Mouse (Mus musculus) olfactory bulb, adult 2 months (tissue): ENCODE results near the gene Crispld2. TPM values are rescaled to one million over a fixed set of nuclear protein-coding genes. Genes with fewer than 3 reads are reported as not detected.

Experiments
- H3K27ac ChIP-seq: fragments of 200-500 bp; 2 replicates; pipeline ENCODE4 v1.5.1; 2012; ENCODE audit warnings: low read depth, low read length; ENCODE audit not compliant: insufficient read depth
- H3K4me1 ChIP-seq: fragments of 200-500 bp; 2 replicates; pipeline ENCODE4 v1.6.1; 2012; ENCODE audit warnings: low read length; ENCODE audit not compliant: control insufficient read depth, insufficient read depth
- H3K4me3 ChIP-seq: fragments of 200-500 bp; 2 replicates; pipeline ENCODE4 v1.5.1; 2012; ENCODE audit warnings: mild to moderate bottlenecking, low read depth, low read length, moderate library complexity; ENCODE audit not compliant: insufficient read depth
- CTCF ChIP-seq: fragments of 200-500 bp; IDR thresholded peaks from 2 replicates; pipeline ENCODE4 v1.5.1; 2012; ENCODE audit warnings: low read depth, mild to moderate bottlenecking, low read length, moderate library complexity; ENCODE audit not compliant: insufficient read depth
- POLR2A ChIP-seq: fragments of 200-500 bp; IDR thresholded peaks from 2 replicates; pipeline ENCODE4 v1.6.1; 2012; ENCODE audit warnings: mild to moderate bottlenecking, low read depth, low read length, moderate library complexity; ENCODE audit not compliant: insufficient read depth
- WGBS: fragments of 180-500 bp; shearing (Covaris S2); methylation state at CpG from one replicate; pipeline ENCODE4 v1.1.7; 2018; 5-methylcytosine and 5-hydroxymethylcytosine counted together
- polyA plus RNA-seq: library from polyadenylated mRNA; stranded (reverse); fragments of >200 nt; gene quantifications from 2 replicates; pipeline ENCODE4 v1.2.4, GENCODE M21; 2012; ENCODE audit warnings: low replicate concordance; ENCODE audit not compliant: missing spikeins, insufficient read depth, insufficient read length

Gene Crispld2
- polyA plus RNA-seq, 1 experiment = not detected

GRCm38 (mm10) chr8:120009284-120009683 is 17.0 kb downstream of the Crispld2 start:
- H3K4me1 ChIP-seq = peaks cover 12% of the 10 kb centered on the region
- H3K4me3 ChIP-seq = no peak overlapping the region
- H3K27ac ChIP-seq = no peak overlapping the region
- no peak for TF ChIP-seq CTCF
- no peak for TF ChIP-seq POLR2A
- WGBS = 76% methylated on average over 6 of the region's 6 CpGs

- 85% methylated on average over 8 of the region's 8 CpGs for WGBS
- TF ChIP-seq CTCF (no peak), POLR2A (no peak)
- Histone ChIP-seq H3K4me1 (peaks cover 5% of the 10 kb centered on the region; the same call in 1 of the 2 replicates), H3K27ac (no peak overlapping the region), H3K4me3 (no peak overlapping the region)
Observed at GRCm38 (mm10) chr8:120012491-120012890, 20.3 kb downstream of the Crispld2 start.

DNA sequence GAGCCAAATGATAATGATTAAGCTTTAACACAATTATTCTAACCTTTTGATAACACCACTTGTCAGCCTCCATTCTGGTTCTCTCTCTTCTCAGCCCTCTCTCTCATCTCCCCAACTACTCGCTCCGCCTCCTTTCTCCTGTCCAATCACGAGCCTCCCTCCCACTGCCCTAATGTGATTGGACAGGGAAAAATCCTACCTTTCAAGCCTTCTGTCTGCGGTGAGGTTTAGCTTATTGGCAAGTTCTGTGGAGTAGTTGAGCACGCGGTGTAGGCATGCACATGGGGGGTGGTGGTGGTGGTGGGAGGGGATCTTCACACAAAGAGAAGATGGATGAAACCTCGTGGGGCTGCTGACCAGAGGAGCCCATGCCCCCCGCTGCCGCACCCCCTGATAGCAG is 20.7 kb downstream of the Crispld2 start:
- Histone ChIP-seq H3K4me1 (peaks cover 5% of the 10 kb centered on the region; the same call in 1 of the 2 replicates), H3K27ac (no peak overlapping the region), H3K4me3 (no peak overlapping the region)
- 34% methylated on average over 9 of the region's 9 CpGs for WGBS
- TF ChIP-seq CTCF (no peak), POLR2A (no peak)

DNA sequence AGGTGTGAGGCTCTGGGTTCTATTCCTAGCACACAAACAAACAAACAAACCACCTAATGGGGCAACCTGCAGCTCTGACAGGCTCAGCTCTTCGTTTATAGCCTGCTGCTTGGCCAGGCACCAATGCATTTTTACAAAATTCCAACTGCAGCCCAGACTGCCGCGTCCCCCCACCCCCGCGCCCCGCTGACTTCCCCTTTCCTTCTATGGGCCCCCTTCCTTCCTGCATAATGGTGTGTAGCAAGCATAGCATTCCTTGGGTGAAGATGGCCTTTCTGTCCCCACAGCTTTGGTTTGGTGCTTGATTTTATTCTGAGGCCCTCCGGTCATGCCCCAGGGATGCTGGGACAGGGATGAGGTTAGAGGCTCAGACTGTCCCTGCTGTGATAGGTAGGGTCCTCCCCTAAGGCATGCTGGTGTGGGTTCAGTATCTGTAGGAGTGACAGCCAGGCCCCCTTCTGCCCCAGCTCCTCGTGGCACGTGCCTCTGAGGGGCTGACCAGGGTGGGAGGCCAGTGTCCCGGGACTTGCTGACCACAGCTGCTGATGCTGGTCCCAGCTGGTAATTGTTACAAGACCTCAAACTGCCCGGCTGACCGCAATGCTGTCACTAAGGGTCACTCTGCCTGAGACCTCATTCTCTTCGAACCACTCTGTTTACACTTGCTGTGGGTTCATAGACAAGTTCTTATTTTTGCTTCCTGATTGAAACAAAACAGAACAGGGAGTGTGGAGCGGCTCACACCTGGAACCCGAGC is 22.2 kb downstream of the Crispld2 start:
- WGBS = 72% methylated on average over 15 of the region's 15 CpGs

DNA sequence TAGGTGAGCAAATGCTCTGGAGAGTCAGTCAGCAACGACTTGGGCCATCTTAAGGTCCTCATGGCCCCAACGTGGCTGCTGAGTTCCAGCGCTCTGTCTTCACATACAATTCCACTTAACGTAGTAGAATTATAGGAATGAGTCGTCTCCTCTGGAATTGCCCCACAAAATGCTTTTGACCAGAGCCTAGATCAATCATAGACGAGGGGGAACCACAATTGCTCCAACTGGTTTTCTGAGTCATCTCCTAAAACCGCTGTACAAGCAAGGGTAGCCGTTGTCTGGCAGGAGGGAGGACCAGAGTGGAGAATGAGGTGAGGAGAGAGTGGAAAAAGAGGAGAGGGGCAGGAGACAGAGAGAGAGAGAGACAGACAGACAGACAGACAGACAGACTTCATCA is 23.7 kb downstream of the Crispld2 start:
- TF ChIP-seq POLR2A = no peak
- WGBS = 88% methylated on average over 8 of the region's 8 CpGs
- H3K4me3 ChIP-seq = no peak overlapping the region
- H3K27ac ChIP-seq = no peak overlapping the region
- H3K4me1 ChIP-seq = peaks cover 5% of the 10 kb centered on the region; the same call in 1 of the 2 replicates

More for the DNA sequence above, 22.2 kb downstream of the Crispld2 start:
- Histone ChIP-seq H3K4me1 (peaks cover 5% of the 10 kb centered on the region; the same call in 1 of the 2 replicates), H3K27ac (no peak overlapping the region), H3K4me3 (no peak overlapping the region)
- TF ChIP-seq POLR2A (no peak), CTCF (no peak)

GRCm38 (mm10) chr8:120016424-120016823 is 24.2 kb downstream of the Crispld2 start:
- WGBS = 83% methylated on average over 7 of the region's 7 CpGs
- Histone ChIP-seq H3K27ac (no peak overlapping the region), H3K4me3 (no peak overlapping the region), H3K4me1 (peaks cover 5% of the 10 kb centered on the region; the same call in 1 of the 2 replicates)
- TF ChIP-seq POLR2A (no peak), CTCF (no peak)

DNA sequence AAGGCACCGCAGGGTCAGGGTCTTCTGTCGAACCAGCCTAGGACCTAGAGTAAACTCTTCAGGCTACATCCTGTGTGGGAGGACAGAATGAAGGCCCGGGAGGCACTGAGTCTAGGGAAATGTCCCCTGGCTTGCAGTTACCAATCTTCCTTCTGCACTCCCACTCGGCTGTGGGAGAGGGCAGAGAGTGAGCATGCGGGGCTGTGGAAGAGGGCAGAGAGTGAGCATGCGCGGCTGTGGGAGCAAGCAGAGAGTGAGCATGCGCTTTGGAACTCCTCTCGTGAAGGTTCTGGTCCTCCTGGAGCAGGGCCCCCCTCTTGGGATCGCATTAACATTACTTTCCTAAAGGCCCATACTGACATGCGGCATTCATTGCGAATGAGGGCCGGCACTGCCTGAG is 25.1 kb downstream of the Crispld2 start:
- Histone ChIP-seq H3K27ac (no peak overlapping the region), H3K4me3 (no peak overlapping the region), H3K4me1 (peaks cover 5% of the 10 kb centered on the region; the same call in 1 of the 2 replicates)
- WGBS = 94% methylated on average over 13 of the region's 13 CpGs
- TF ChIP-seq CTCF (no peak), POLR2A (no peak)

GRCm38 (mm10) chr8:120017786-120018185 is 25.5 kb downstream of the Crispld2 start:
- H3K4me3 ChIP-seq = no peak overlapping the region
- WGBS = 98% methylated on average over 6 of the region's 6 CpGs
- H3K27ac ChIP-seq = no peak overlapping the region
- no peak for TF ChIP-seq POLR2A
- TF ChIP-seq CTCF = no peak
- H3K4me1 ChIP-seq = peaks cover 5% of the 10 kb centered on the region; the same call in 1 of the 2 replicates

GRCm38 (mm10) chr8:120018379-120018778 is 26.1 kb downstream of the Crispld2 start:
- H3K4me1 ChIP-seq = no peaks in the 10 kb centered on the region
- H3K4me3 ChIP-seq = no peak overlapping the region
- WGBS = 79% methylated on average over 6 of the region's 6 CpGs
- H3K27ac ChIP-seq = no peak overlapping the region
- TF ChIP-seq POLR2A = no peak
- TF ChIP-seq CTCF = no peak
